Mouse (Mus musculus) midbrain, embryonic 15.5 days (tissue): Measurements from ENCODE around the gene Rbbp7. TPM values are rescaled to one million over a fixed set of nuclear protein-coding genes. Genes with fewer than 3 reads are reported as not detected.
A peak's percentile ranks its signal among the peaks of the same experiment; 100 is the strongest.

Source experiments
- ATAC-seq: fragments of 200-750 bp; cut with Nextera tagmentation; replicated peaks from 2 replicates; pipeline ENCODE4 v1.8.0; 2017; ENCODE audit warnings: moderate TSS enrichment
- H3K27ac ChIP-seq: fragments of 300-500 bp; sonication (generic); 2 replicates; pipeline ENCODE4 v1.5.1; 2015; ENCODE audit warnings: mild to moderate bottlenecking, inconsistent platforms
- H3K27me3 ChIP-seq: fragments of 300-500 bp; sonication (generic); replicated peaks from 2 replicates; pipeline ENCODE4 v1.6.1; 2015; ENCODE audit warnings: inconsistent platforms
- H3K36me3 ChIP-seq: fragments of 300-500 bp; sonication (generic); replicated peaks from 2 replicates; pipeline ENCODE4 v1.6.1; 2015; ENCODE audit warnings: inconsistent platforms
- H3K4me1 ChIP-seq: fragments of 300-500 bp; sonication (generic); 2 replicates; pipeline ENCODE4 v1.6.1; 2015; ENCODE audit warnings: inconsistent platforms
- H3K4me2 ChIP-seq: fragments of 300-500 bp; sonication (generic); 2 replicates; pipeline ENCODE4 v1.6.1; 2015; ENCODE audit warnings: inconsistent platforms, mild to moderate bottlenecking, moderate library complexity
- H3K4me3 ChIP-seq: fragments of 300-500 bp; sonication (generic); 2 replicates; pipeline ENCODE4 v1.5.1; 2015; ENCODE audit warnings: mild to moderate bottlenecking, inconsistent platforms
- H3K9ac ChIP-seq: fragments of 300-500 bp; sonication (generic); 2 replicates; pipeline ENCODE4 v1.6.1; 2015; ENCODE audit warnings: mild to moderate bottlenecking, inconsistent platforms
- H3K9me3 ChIP-seq: fragments of 300-500 bp; sonication (generic); 2 replicates; pipeline ENCODE4 v1.6.1; 2016; ENCODE audit warnings: inconsistent platforms
- WGBS: fragments of 180-500 bp; shearing (Covaris S2); methylation state at CpG from one replicate; pipeline ENCODE4 v1.1.7; 2015; ENCODE audit warnings: mixed read lengths; 5-methylcytosine and 5-hydroxymethylcytosine counted together
- polyA plus RNA-seq: library from polyadenylated mRNA; unstranded; fragments of >200 nt; fragmentation: Nextera tagmentation; extraction: Ambion mirVana; gene quantifications from 2 replicates; pipeline ENCODE4 v1.2.1, GENCODE M21; 2015

Rbbp7 gene
- polyA plus RNA-seq = 201 and 210 TPM in 2 replicates

DNA sequence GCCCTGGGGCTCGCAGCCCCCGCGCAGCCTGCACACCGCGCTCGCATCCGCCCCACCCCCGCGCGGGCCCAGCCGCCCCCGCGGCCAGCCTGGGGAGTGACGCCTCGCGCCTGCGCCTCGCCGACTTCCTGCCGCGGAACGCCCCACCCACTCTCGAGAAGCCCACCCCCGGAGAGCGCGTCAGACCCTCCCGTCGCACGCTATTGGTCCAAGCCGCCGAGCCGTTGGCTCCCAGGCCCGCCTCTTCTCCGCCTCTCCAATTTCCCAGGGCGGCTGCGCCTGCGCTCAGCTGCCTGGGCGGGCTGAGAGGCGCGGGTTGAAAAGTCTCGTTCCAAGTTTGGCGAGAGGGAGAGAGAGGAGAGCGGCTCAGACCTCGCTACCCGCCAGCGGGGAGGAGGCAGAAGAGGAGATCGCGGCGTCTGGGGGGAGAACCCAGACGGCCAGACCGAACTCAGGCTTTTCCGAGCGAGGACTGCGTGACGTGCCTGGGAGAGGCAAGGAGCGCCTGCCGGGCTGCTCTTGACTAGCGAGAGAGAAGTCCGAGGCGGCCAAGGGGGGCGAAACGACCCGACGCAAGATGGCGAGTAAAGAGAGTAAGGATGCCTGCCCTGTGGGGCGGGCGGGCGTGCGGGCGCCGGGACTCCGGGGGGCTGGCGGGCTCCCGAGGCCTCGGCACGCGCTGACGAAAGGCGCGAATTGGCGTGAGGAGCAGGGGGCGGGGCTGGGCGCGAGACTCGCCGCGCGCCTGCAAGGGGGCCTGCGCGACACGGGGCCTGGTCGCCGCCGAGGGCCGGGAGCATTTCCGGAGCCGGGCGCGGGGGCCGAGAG, at the start of gene Rbbp7:
Gene Rbbp7 (plus strand): TSS at position 288 of the 828 bp plus-strand sequence.
- Histone ChIP-seq H3K4me3 (peak within 1 kb of the TSS; percentile 68), H3K9ac (peak within 1 kb of the TSS; percentile 56), H3K4me1 (peaks cover 6% of the 10 kb centered on the region), H3K27ac (peak within 1 kb of the TSS; percentile 93), H3K4me2 (peak within 1 kb of the TSS; percentile 55), H3K27me3 (no peaks in the 10 kb centered on the region), H3K9me3 (no peaks in the 10 kb centered on the region), H3K36me3 (no peaks in the 10 kb centered on the region)
- 25% methylated on average over 52 of the region's 100 CpGs for WGBS
- ATAC-seq = peak; percentile 98

DNA sequence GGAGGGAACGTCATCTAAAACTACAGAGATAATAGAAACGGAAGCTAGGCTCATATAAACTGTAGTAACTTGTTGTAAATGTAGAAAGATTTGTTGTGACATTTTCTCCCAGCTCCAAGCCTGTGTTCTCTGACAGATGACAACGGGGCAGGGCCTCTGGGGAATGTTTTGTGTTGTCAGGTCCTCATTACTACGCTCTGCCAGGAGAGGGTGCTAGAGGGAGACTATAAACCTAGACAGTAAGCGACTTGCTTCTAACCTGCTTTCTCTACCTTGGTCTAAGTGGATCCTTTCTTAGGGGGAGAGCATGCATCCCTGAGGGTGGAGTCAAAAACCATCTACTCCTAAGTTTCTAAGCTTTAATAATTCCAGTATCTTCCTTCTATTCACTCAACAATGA, 42.4 kb upstream of the Rbbp7 start:
- WGBS = 31% methylated on average over 5 of the region's 5 CpGs
- Histone ChIP-seq H3K9ac (no peak overlapping the region), H3K4me2 (no peak overlapping the region), H3K9me3 (no peaks in the 10 kb centered on the region), H3K4me3 (no peak overlapping the region), H3K27me3 (no peaks in the 10 kb centered on the region), H3K4me1 (no peaks in the 10 kb centered on the region), H3K36me3 (no peaks in the 10 kb centered on the region), H3K27ac (no peak overlapping the region)
- ATAC-seq = no peak

DNA sequence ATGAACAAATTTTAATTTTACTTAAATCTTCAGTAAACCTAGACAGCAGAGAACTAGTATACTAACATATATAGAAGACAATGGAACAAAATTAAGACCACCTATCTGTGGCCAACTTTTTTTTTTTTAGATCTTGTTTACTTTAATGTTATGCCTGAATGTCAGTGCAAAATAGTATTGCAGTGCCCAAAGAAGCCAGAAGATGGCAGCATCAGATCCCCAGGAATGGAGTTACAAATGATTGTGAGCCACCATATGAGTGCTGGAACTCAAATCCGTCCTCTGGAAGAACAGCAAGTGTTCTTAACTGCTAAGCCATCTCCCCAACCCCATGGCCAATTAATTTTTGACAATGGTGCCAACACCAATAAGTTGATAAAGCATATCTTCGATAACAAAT, 40.6 kb upstream of the Rbbp7 start:
- Histone ChIP-seq H3K9ac (no peak overlapping the region), H3K4me1 (no peaks in the 10 kb centered on the region), H3K36me3 (no peaks in the 10 kb centered on the region), H3K27me3 (no peaks in the 10 kb centered on the region), H3K27ac (no peak overlapping the region), H3K4me2 (no peak overlapping the region), H3K9me3 (no peaks in the 10 kb centered on the region), H3K4me3 (no peak overlapping the region)
- 52% methylated on average over 2 of the region's 2 CpGs for WGBS
- ATAC-seq = no peak

DNA sequence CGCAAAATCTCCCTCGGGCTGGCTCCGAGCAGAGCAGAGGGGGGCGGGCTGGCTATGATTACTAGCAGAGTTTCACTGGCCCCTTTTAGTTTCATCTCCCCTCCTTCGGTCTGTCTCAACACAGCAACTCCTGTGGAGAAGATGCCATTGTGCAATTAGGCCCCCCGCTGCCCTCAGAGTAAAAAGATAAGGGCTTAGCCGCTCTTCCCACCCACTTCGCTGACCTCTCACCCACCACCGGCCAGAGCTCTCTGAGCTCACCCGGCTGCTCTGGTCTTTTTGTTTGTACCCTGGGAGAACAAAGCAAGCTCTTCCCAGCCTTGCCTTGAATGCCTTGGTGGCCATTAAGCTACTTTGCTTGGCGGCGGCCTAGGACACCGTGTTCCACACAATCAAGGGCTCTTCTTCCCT, 32.8 kb upstream of the Rbbp7 start:
- ATAC-seq = peak; percentile 54; the same call in 1 of the 2 replicates
- H3K4me3 ChIP-seq = no peak overlapping the region
- no peaks in the 10 kb centered on the region for H3K27me3 ChIP-seq
- H3K36me3 ChIP-seq = no peaks in the 10 kb centered on the region
- no peaks in the 10 kb centered on the region for H3K4me1 ChIP-seq
- H3K27ac ChIP-seq = no peak overlapping the region
- H3K4me2 ChIP-seq = no peak overlapping the region
- H3K9ac ChIP-seq = no peak overlapping the region
- no peaks in the 10 kb centered on the region for H3K9me3 ChIP-seq
- WGBS = 23% methylated on average over 12 of the region's 13 CpGs

DNA sequence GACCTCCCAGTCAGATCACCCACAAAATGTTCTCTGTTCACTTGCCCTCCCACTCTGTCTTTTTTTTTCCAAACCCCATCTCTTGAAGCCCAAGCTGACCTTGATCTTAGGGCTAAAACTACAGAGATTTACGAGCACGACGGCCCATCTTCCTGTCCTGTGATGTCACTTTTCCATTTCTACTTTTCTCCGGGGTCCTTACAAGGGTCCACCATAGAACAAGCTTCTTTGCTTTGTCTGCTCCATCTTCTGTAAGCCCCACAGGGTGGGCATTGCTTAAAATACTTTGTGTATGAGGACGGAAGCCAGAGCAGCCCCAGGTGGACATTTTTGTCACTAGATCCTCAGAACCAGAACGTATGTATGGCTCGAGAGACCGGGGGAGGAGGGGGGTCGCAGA, 32.4 kb upstream of the Rbbp7 start:
- Histone ChIP-seq H3K4me2 (no peak overlapping the region), H3K9ac (no peak overlapping the region), H3K27ac (no peak overlapping the region), H3K4me1 (no peaks in the 10 kb centered on the region), H3K4me3 (no peak overlapping the region), H3K9me3 (no peaks in the 10 kb centered on the region), H3K27me3 (no peaks in the 10 kb centered on the region), H3K36me3 (no peaks in the 10 kb centered on the region)
- 31% methylated on average over 9 of the region's 9 CpGs for WGBS
- 0 out of 2 replicates have a peak, but pooled peaks have one; percentile 17 for ATAC-seq

DNA sequence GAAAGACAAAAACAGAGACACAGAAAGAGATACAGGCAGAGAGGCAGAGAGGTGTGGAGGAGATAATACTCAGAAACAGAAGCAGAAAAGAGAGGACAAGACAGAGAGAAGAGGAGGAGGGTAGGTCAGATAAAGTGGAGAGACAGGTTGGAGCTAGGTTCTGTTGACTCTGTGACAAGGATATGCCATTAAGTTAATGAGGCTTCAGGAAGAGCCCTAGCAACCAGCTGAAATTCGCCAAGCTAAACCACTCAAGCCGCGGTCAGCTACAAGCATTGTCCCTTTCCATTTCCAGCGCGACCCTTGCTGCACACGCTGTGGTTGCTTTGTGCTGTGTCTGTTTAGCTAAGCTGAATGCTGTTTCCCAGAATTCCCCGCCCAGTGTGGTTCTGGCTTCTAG, 32.0 kb upstream of the Rbbp7 start:
- Histone ChIP-seq H3K4me3 (no peak overlapping the region), H3K4me2 (no peak overlapping the region), H3K36me3 (no peaks in the 10 kb centered on the region), H3K4me1 (no peaks in the 10 kb centered on the region), H3K27me3 (no peaks in the 10 kb centered on the region), H3K9ac (no peak overlapping the region), H3K27ac (no peak overlapping the region), H3K9me3 (no peaks in the 10 kb centered on the region)
- ATAC-seq = no peak
- 18% methylated on average over 7 of the region's 7 CpGs for WGBS

DNA sequence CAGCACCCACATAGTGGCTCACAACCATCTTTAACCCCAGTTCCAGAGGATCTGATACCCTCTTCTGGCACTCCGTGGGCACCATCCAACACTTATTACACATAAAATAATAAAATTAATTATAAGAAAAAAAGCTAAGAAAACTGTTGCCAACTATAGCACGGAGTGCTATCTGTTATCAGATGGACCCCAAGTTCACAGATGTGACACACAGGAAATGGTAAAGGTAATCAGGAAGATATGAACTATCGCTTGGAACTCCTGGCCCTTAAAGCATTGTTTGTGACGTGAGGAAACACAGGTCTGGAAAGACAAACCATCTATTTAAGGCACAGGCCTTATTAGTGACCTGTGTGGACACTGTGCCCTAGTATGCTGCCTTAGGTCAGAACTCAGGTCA, 30.2 kb upstream of the Rbbp7 start:
- no peak overlapping the region for H3K4me2 ChIP-seq
- H3K9me3 ChIP-seq = no peaks in the 10 kb centered on the region
- H3K9ac ChIP-seq = no peak overlapping the region
- 93% methylated on average over 4 of the region's 4 CpGs for WGBS
- no peak for ATAC-seq
- H3K36me3 ChIP-seq = no peaks in the 10 kb centered on the region
- no peak overlapping the region for H3K27ac ChIP-seq
- H3K4me1 ChIP-seq = no peaks in the 10 kb centered on the region
- no peak overlapping the region for H3K4me3 ChIP-seq
- no peaks in the 10 kb centered on the region for H3K27me3 ChIP-seq

DNA sequence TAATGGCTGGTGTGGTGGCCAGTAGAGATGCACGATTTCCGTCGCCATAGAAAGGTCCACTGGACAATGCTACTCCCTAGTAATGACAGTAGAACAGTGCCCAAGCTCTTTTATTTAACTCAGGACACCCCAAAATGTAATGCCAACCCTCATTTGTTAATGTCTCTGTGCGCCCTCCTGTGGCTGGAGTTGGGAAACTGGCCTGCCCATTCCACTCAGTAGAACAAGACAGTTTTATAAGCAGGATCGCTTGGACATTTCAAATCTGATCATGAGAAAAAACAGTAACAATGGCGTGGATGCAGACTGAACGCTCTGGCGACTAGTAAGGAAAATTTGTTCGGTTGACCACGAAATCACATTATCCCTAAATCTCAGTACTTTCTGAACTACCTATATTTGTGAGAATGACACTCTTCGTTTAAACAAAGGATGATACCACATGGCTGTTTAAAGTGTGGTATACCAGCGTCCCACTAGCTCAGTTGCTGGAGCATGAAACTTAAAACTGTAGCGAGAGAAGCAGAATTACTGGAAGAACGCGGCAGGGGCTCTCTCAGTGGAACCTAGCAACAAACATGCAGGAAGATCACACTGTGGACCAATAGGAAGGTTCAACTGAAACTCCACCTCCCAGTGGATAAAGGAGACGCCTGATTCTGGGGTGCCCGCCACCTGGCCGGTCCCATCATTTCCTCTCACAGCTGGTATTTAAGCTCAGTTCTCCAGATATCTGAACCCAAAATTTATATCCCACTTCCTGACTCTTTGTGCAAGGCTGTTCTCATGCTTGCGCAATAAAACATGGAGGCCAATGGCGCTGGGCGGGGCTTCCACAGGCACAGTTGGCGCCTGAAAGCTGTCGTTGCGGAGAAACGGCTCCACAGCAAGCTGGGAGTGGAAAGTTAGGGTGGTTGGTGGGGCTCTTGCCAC, 24.9 kb upstream of the Rbbp7 start:
- 0 out of 2 replicates have a peak, but pooled peaks cover 3% of the 10 kb centered on the region for H3K4me1 ChIP-seq
- H3K36me3 ChIP-seq = no peaks in the 10 kb centered on the region
- H3K9ac ChIP-seq = peak overlapping the region; percentile 35
- peak; percentile 97 for ATAC-seq
- peak overlapping the region; percentile 90 for H3K27ac ChIP-seq
- no peaks in the 10 kb centered on the region for H3K27me3 ChIP-seq
- no peaks in the 10 kb centered on the region for H3K9me3 ChIP-seq
- H3K4me3 ChIP-seq = peak overlapping the region; percentile 42
- WGBS = 25% methylated on average over 25 of the region's 25 CpGs
- H3K4me2 ChIP-seq = peak overlapping the region; percentile 56

DNA sequence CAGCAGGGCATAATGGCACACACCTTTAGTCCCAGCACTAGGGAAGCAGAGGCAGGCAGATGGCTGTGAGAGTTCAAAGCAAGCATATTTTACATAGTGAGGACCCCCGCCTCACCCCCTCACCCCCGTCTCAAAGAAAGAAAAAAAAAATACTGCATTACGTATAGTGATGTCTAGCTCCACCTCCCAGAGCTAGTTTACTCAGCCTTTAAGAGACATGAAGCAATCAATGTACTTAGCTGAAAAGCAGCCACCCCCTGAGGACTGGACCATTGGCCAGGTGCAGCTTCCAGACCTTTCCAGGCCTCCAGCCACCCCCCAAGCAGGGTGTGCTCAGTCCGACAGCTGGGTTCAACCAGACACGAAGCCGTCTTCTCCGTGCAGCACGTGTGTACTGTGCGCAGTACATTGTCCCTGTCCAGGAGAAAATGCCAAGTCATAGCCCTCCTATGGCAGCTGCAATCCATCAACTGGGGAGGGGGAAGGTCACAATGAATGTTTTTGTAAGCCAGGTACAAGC, 24.0 kb upstream of the Rbbp7 start:
- H3K27ac ChIP-seq = peak overlapping the region; percentile 90
- no peaks in the 10 kb centered on the region for H3K27me3 ChIP-seq
- peak overlapping the region; percentile 35 for H3K9ac ChIP-seq
- peak overlapping the region; percentile 56 for H3K4me2 ChIP-seq
- 57% methylated on average over 9 of the region's 9 CpGs for WGBS
- H3K36me3 ChIP-seq = no peaks in the 10 kb centered on the region
- peak overlapping the region; percentile 42 for H3K4me3 ChIP-seq
- no peaks in the 10 kb centered on the region for H3K9me3 ChIP-seq
- peak; percentile 67 for ATAC-seq
- H3K4me1 ChIP-seq = 0 out of 2 replicates have a peak, but pooled peaks cover 3% of the 10 kb centered on the region

DNA sequence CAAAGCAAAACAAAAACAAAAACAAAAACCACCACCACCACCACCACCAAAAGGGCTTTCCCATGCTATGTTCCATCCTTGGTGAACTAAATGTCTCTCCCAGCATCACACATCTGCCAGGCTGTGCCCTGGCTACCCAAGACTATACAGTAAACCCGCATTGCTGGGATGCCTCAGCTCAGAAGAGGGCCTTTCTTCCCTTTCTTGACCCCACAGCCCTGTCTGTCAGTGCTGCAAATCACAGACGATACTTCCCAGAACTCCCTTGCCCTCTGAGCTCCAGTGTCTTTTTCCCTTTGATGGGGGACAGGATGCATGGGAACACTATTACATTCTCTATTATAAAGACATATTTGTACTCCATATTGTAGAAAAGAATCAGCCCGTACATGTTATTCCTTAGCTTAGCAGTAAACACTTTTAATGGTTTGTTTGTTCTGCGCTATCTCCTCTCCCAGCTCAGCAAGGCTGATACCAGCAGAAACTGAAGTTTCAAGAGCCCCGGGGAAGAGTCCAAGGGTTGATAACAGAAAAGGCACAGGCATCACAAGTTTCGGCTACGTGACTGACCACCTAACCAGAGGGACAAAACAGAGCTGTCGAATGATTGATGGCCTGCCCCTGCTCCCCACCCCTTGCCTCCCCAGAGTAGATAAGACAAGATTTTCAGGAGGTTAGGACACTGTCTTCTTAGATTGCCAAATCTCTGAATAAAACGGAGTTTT, 11.3 kb upstream of the Rbbp7 start:
- H3K4me3 ChIP-seq = no peak overlapping the region
- no peak for ATAC-seq
- H3K9me3 ChIP-seq = no peaks in the 10 kb centered on the region
- H3K9ac ChIP-seq = no peak overlapping the region
- H3K36me3 ChIP-seq = no peaks in the 10 kb centered on the region
- H3K4me1 ChIP-seq = no peaks in the 10 kb centered on the region
- H3K27me3 ChIP-seq = no peaks in the 10 kb centered on the region
- WGBS = 58% methylated on average over 9 of the region's 9 CpGs
- H3K27ac ChIP-seq = no peak overlapping the region
- H3K4me2 ChIP-seq = no peak overlapping the region

DNA sequence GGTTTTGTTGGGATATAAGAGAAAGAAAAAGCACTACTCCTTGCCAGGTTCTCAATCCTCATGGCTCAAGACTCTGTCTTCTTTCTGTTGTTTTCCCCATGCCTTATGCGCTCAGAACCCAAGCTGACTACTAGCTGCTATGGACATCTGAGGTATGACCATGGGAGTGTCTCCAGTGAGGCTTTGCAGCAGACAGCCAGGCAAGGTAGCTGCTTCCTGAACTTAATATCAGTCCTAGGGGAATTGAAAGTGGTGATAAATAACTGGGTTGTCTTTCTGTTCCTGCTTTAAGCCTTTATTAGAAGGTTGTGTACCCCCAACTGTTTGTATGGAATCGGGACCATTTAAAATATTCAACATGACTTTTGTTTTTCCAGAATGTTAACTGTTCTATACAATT, 7.8 kb upstream of the Rbbp7 start:
- H3K36me3 ChIP-seq = no peaks in the 10 kb centered on the region
- H3K27me3 ChIP-seq = no peaks in the 10 kb centered on the region
- no peak overlapping the region for H3K9ac ChIP-seq
- no peaks in the 10 kb centered on the region for H3K4me1 ChIP-seq
- WGBS = 93% methylated on average over 2 of the region's 2 CpGs
- H3K27ac ChIP-seq = no peak overlapping the region
- ATAC-seq = no peak
- no peak overlapping the region for H3K4me2 ChIP-seq
- H3K4me3 ChIP-seq = no peak overlapping the region
- no peaks in the 10 kb centered on the region for H3K9me3 ChIP-seq

DNA sequence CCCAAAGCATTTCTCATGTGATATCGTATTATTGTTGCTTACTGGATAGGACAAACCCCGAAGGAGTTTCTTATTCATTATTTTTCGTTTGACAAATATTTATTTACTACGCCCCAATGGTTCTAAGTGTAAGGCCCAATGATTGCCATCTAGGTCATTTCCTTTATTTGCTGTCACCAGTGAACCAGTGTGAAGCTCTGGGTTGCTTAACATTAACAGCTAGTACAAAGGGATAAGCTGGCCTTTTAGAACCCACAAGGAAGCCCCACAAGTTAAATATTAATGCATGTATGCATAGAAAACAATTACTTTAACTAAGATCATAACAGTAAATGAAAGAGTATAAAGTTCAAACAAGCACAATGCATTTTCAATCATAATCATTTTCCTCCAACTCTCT, 5.9 kb upstream of the Rbbp7 start:
- Histone ChIP-seq H3K4me3 (no peak overlapping the region), H3K4me2 (no peak overlapping the region), H3K9ac (no peak overlapping the region), H3K9me3 (no peaks in the 10 kb centered on the region), H3K36me3 (no peaks in the 10 kb centered on the region), H3K27ac (no peak overlapping the region), H3K27me3 (no peaks in the 10 kb centered on the region), H3K4me1 (peaks cover 4% of the 10 kb centered on the region)
- WGBS = 89% methylated on average over 4 of the region's 4 CpGs
- no peak for ATAC-seq
